Mouse (Mus musculus) left cerebral cortex, adult 2 months (tissue): Measurements from ENCODE around the gene Dcun1d2. TPM values are rescaled to one million over a fixed set of nuclear protein-coding genes. Genes with fewer than 3 reads are reported as not detected.
A peak's percentile ranks its signal among the peaks of the same experiment; 100 is the strongest.

Experiments used
- DNase-seq, 2 experiments: peaks; one replicate each; pipeline ENCODE4 v3.0.0; 2021 to 2022; ENCODE audit warnings: low spot score in 2 of 2, mixed read lengths in 1 of 2; ENCODE audit errors: extremely low spot score in 1 of 2
- H3K27ac ChIP-seq: fragments of 200-600 bp; 2 replicates; pipeline ENCODE4 v1.8.1; 2022
- H3K4me3 ChIP-seq: fragments of 200-600 bp; 2 replicates; pipeline ENCODE4 v1.8.1; 2022
- CTCF ChIP-seq: fragments of 200-600 bp; IDR thresholded peaks from 2 replicates; pipeline ENCODE4 v1.8.1; 2022; ENCODE audit warnings: antibody characterized with exemption, mild to moderate bottlenecking, moderate library complexity
- intact Hi-C: fragments of 180-260 bp; cut with DNase I; formaldehyde crosslinking; loops from one replicate; pipeline ENCODE4 v1.15.1; 2025
- total RNA-seq, 2 experiments: library from RNA; stranded (reverse); gene quantifications; 2 replicates each; pipeline ENCODE4 v1.2.3; 2021

The Dcun1d2 gene
- total RNA-seq, 2 experiments from 2014 or later = 40.5 to 46.0 TPM

GRCm38 (mm10) chr8:13218441-13218840, 69.5 kb downstream of the Dcun1d2 start:
- no peak for TF ChIP-seq CTCF
- DNase-seq = no peak
- intact Hi-C loops = loop anchor here (10.0 kb wide), 1 partner anchor 324 kb away; no protein-coding TSS in a partner anchor
- Histone ChIP-seq H3K27ac (no peak overlapping the region), H3K4me3 (no peak overlapping the region)

- intact Hi-C loops = loop anchor here (10.0 kb wide), 1 partner anchor 323 kb away; no protein-coding TSS in a partner anchor
- no peak for TF ChIP-seq CTCF
- no peak overlapping the region for H3K27ac ChIP-seq
- H3K4me3 ChIP-seq = no peak overlapping the region
- DNase-seq = no peak
Measured at GRCm38 (mm10) chr8:13217986-13218385, 69.9 kb downstream of the Dcun1d2 start.

GRCm38 (mm10) chr8:13217093-13217492, 70.8 kb downstream of the Dcun1d2 start:
- DNase-seq = no peak
- no peak for TF ChIP-seq CTCF
- intact Hi-C loops = loop anchor here (10.0 kb wide), 1 partner anchor 322 kb away; no protein-coding TSS in a partner anchor
- Histone ChIP-seq H3K27ac (no peak overlapping the region), H3K4me3 (no peak overlapping the region)

- DNase-seq = no peak
- TF ChIP-seq CTCF = no peak
- intact Hi-C loops = loop anchor here (10.0 kb wide), 1 partner anchor 322 kb away; no protein-coding TSS in a partner anchor
Measured at GRCm38 (mm10) chr8:13216386-13216785, 71.5 kb downstream of the Dcun1d2 start.

GRCm38 (mm10) chr8:13213479-13214268, 74.3 kb downstream of the Dcun1d2 start:
- peak; percentile 81 for TF ChIP-seq CTCF
- H3K27ac ChIP-seq = no peak overlapping the region
- intact Hi-C loops = loop anchor here (2.0 to 10.0 kb wide), 4 partner anchors 66 to 319 kb away; no protein-coding TSS in a partner anchor
- no peak overlapping the region for H3K4me3 ChIP-seq
- DNase-seq = peak; percentile 82 to 85

More at GRCm38 (mm10) chr8:13216386-13216785, 71.5 kb downstream of the Dcun1d2 start:
- Histone ChIP-seq H3K27ac (no peak overlapping the region), H3K4me3 (no peak overlapping the region)

- Histone ChIP-seq H3K27ac (no peak overlapping the region), H3K4me3 (no peak overlapping the region)
- intact Hi-C loops = loop anchor here (5.0 to 10.0 kb wide), 3 partner anchors 62 to 315 kb away; no protein-coding TSS in a partner anchor
- no peak for DNase-seq
- TF ChIP-seq CTCF = no peak
Measured at GRCm38 (mm10) chr8:13209770-13210169, 78.2 kb downstream of the Dcun1d2 start.

- no peak for DNase-seq
- intact Hi-C loops = no loop called here
- no peak overlapping the region for H3K27ac ChIP-seq
Measured at GRCm38 (mm10) chr8:13208627-13209355, 79.1 kb downstream of the Dcun1d2 start.

GRCm38 (mm10) chr8:13206290-13206689, 81.6 kb downstream of the Dcun1d2 start:
- intact Hi-C loops = no loop called here

More at GRCm38 (mm10) chr8:13208627-13209355, 79.1 kb downstream of the Dcun1d2 start:
- H3K4me3 ChIP-seq = no peak overlapping the region
- peak; percentile 36 for TF ChIP-seq CTCF

More at GRCm38 (mm10) chr8:13206290-13206689, 81.6 kb downstream of the Dcun1d2 start:
- TF ChIP-seq CTCF = no peak
- H3K27ac ChIP-seq = no peak overlapping the region
- DNase-seq = no peak
- H3K4me3 ChIP-seq = no peak overlapping the region

Other genes with a start within 250 kb of the Dcun1d2 start
- not detected for gene Proz, start 227.2 kb downstream of the Dcun1d2 start, total RNA-seq
- 10 to 100 TPM; 27.8 to 30.7 TPM for gene Pcid2, start 182.7 kb downstream of the Dcun1d2 start, total RNA-seq
- gene Cul4a, start 182.5 kb downstream of the Dcun1d2 start, total RNA-seq = 10 to 100 TPM; 53.4 to 54.0 TPM
- gene Lamp1, start 129.0 kb downstream of the Dcun1d2 start, total RNA-seq = 100 to 1,000 TPM; 251 to 255 TPM
- gene Grtp1, start 87.5 kb downstream of the Dcun1d2 start, total RNA-seq = 1 to 10 TPM; 3.1 to 5.0 TPM
- 1 to 10 TPM; 1.4 to 1.7 TPM for gene Adprhl1, start 34.0 kb downstream of the Dcun1d2 start, total RNA-seq
- gene Tmco3, start 59 bp upstream of the Dcun1d2 start, total RNA-seq = 10 to 100 TPM; 47.3 to 51.9 TPM
- 10 to 100 TPM; 58.5 to 62.5 TPM for gene Tfdp1, start 50.6 kb upstream of the Dcun1d2 start, total RNA-seq
- gene Atp4b, start 108.7 kb upstream of the Dcun1d2 start, total RNA-seq = not detected
- not detected for gene Grk1, start 117.0 kb upstream of the Dcun1d2 start, total RNA-seq
- gene Tmem255b, start 147.1 kb upstream of the Dcun1d2 start, total RNA-seq = 1 to 10 TPM; 3.6 to 5.9 TPM
- 10 to 100 TPM; 96.8 to 98.7 TPM for gene Gas6, start 206.4 kb upstream of the Dcun1d2 start, total RNA-seq